Mouse (Mus musculus): ENCODE data around the gene Gga3.

The Gga3 gene

GRCm38 (mm10) chr11:115552783-115553182, 51.1 kb downstream of the Gga3 start:
- no peak for DNase-seq

DNA sequence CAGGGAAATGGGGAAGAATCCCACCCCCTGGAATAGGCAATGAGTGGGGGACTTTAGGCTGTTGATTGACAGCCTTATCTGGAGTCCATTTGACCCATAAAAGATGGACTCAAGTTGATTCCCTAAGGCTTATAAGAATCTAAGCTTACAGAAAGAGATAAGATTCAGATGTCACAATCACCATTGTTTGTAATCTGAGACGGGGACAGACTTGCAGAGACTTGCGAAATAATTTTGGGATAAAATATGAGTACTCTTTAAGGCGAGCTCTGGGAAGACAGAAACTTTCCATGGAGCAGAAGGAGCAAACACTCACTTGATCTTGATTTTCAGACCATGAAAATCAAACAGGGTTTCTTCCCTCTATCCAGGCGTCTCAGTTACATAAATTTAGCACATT, 60.3 kb downstream of the Gga3 start:
- no peak for DNase-seq

DNA sequence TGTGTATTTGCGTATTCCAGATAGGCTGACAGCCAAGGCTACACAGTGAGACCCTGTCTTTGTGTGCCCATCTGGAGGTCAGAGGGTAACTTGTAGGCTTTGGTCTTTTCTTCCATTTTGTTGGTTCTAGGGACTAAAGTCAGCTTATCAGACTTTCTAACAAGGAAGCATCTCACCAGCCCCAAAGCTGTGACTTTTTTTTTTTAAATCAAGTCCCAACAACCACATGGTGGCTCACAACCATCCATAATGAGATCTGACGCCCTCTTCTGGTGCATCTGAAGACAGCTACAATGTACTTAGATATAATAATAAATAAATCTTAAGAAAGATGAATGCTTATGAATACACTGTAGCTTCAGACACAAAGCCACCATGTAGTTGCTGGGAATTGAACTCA, 65.8 kb downstream of the Gga3 start:
- no peak for DNase-seq

DNA sequence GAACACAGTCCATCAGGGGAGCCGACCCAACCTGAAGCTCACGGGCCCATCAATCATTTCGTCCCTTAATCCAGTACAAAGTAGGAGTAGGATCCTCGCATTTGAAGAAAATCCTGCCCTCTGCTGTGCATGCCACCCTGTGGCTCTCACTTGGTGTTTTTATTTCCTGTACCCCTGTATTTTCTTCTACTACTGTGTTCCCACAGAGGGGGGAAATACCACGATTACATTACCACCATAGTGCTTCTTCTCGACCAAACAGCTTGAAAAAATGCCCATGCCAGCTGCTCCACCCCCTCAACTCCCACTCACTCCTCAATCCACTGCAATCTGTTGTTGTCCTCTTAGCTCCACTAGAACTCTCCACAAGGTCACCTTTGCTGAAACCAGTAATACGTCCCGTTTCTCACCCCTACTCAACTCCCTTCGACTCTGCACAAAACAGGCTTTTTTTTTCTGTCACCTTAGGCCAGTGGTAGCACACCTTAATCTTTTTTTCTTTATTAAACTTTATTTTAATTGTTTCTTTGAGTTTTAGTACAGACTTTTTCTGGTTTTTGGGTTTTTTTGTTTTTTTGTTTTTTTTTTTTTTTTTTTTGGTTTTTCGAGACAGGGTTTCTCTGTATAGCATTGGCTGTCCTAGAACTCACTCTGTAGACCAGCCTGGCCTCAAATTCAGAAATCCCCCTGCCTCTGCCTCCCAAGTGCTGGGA, 66.8 kb downstream of the Gga3 start:
- DNase-seq, result peak; percentile 48

- DNase-seq, result peak; percentile 97
These were observed 67.7 kb downstream of the Gga3 start, which contains the start of gene Sumo2 for GRCm38 (mm10) chr11:115536038-115536681. Gene Sumo2 (minus strand): TSS chr11:115536276.

- DNase-seq, result peak; percentile 63
These were observed 68.3 kb downstream of the Gga3 start for GRCm38 (mm10) chr11:115535401-115536037.

DNA sequence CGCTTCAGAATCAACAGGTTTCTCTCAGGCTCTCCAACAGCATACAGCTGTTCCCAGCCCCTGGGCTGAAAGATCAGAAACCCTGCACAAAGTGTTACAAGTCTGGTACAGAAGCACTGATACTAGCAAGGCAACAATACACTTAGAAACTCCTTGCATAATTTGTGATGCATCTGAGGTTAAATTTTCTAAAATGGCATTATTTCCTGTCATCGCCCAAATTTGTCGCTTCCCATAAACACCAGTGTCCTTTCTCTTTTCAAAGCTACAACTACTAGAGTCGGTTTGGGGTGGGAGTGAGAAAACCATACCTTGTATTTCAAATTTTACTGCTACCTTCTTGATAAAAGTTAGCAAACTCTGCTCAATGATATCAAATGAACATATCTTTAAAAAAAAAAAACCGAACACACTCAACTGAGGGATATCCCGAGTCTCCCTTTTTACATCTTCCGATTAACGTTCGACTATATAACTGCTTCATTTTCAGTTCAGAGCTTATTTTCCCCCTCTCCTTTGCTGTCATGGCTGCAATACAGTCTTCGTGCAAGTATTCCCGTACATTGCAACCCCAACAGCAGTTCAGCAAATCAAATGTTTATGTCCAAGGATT, 69.0 kb downstream of the Gga3 start:
- no peak for DNase-seq

Measured in right cerebral cortex, adult 18-20 months (tissue).